Mouse (Mus musculus) urinary bladder, postnatal 4 days (tissue): Measurements from ENCODE around the gene Ttll8.
A peak's percentile ranks its signal among the peaks of the same experiment; 100 is the strongest.

ENCODE experiments used
- DNase-seq, 2 experiments: peaks; one replicate each; pipeline ENCODE4 v3.0.0; 2021 to 2022; ENCODE audit warnings: low spot score in 2 of 2

Ttll8 gene

GRCm38 (mm10) chr15:88860781-88861180 lies 93.4 kb downstream of the Ttll8 start:
- no peak for DNase-seq

GRCm38 (mm10) chr15:88859206-88859970 lies 94.8 kb downstream of the Ttll8 start:
- no peak for DNase-seq

- no peak for DNase-seq
These were observed 95.5 kb downstream of the Ttll8 start for GRCm38 (mm10) chr15:88858707-88859106.

- DNase-seq: no peak
These were observed 96.1 kb downstream of the Ttll8 start for GRCm38 (mm10) chr15:88858141-88858541.

- no peak for DNase-seq
These were observed 96.9 kb downstream of the Ttll8 start for GRCm38 (mm10) chr15:88857361-88857760.

GRCm38 (mm10) chr15:88856613-88857012 lies 97.6 kb downstream of the Ttll8 start:
- no peak for DNase-seq

- DNase-seq: no peak
These were observed 98.3 kb downstream of the Ttll8 start for GRCm38 (mm10) chr15:88855896-88856417.

- no peak for DNase-seq
These were observed 99.0 kb downstream of the Ttll8 start for GRCm38 (mm10) chr15:88854969-88855830.

GRCm38 (mm10) chr15:88854119-88854968 lies 99.9 kb downstream of the Ttll8 start:
- DNase-seq: no peak

- DNase-seq: no peak
These were observed 101.1 kb downstream of the Ttll8 start for GRCm38 (mm10) chr15:88853106-88853505.

- DNase-seq: peak in 1 of 2 experiments; percentile 63
These were observed 102.6 kb downstream of the Ttll8 start for GRCm38 (mm10) chr15:88851507-88852149.

- DNase-seq: no peak
These were observed 103.1 kb downstream of the Ttll8 start for GRCm38 (mm10) chr15:88851076-88851475.

GRCm38 (mm10) chr15:88850146-88850826 lies 103.9 kb downstream of the Ttll8 start:
- DNase-seq: peak in 1 of 2 experiments; percentile 49

- DNase-seq: no peak
These were observed 104.6 kb downstream of the Ttll8 start for GRCm38 (mm10) chr15:88849621-88850020.

- no peak for DNase-seq
These were observed 105.6 kb downstream of the Ttll8 start for GRCm38 (mm10) chr15:88848661-88849060.

GRCm38 (mm10) chr15:88844966-88845365 lies 109.3 kb downstream of the Ttll8 start:
- DNase-seq: no peak

- DNase-seq: no peak
These were observed 110.6 kb downstream of the Ttll8 start for GRCm38 (mm10) chr15:88843486-88844097.

GRCm38 (mm10) chr15:88842300-88842673 lies 111.9 kb downstream of the Ttll8 start:
- no peak for DNase-seq

- no peak for DNase-seq
These were observed 112.5 kb downstream of the Ttll8 start for GRCm38 (mm10) chr15:88841580-88842299.
